Mouse (Mus musculus): ENCODE measurements at regions not wholly inside any gene's neighbourhood (a gene's known extent, or its start where the extent isn't known, plus 50 kb on each side); places are given as distances from the start of the nearest gene placed in this dataset.

- Histone ChIP-seq H3K36me3 (ENCODE audit: control insufficient read depth, insufficient read depth, low read length, poor library complexity, severe bottlenecking) (no peaks in the 10 kb centered on the region), H3K4me1 (ENCODE audit: control insufficient read depth, insufficient read depth, low read length) (no peaks in the 10 kb centered on the region), H3K9me3 (replicated peaks; ENCODE audit: control insufficient read depth, insufficient read depth, low read length, poor library complexity, severe bottlenecking) (no peaks in the 10 kb centered on the region), H3K27me3 (ENCODE audit: control insufficient read depth, insufficient read depth, low read length, poor library complexity, severe bottlenecking) (no peaks in the 10 kb centered on the region), H3K4me3 (ENCODE audit: low read depth, low read length) (no peak overlapping the region), H3K9ac (ENCODE audit: low read depth, poor library complexity, severe bottlenecking) (no peak overlapping the region), H3K27ac (ENCODE audit: insufficient read depth, low read length) (no peak overlapping the region)
- TF ChIP-seq POLR2A (IDR thresholded peaks at IDR 0.05; ENCODE audit: insufficient read depth, low read length) (no peak), EP300 (IDR thresholded peaks at IDR 0.05; ENCODE audit: insufficient read depth, low read depth, low read length) (no peak), CTCF (IDR thresholded peaks at IDR 0.05; ENCODE audit: low read depth, low read length) (no peak)
Measured at GRCm38 (mm10) chr4:142855635-142856034, 357.2 kb downstream of the Prdm2 start.

GRCm38 (mm10) chr4:142853924-142854323 is 358.9 kb downstream of the Prdm2 start:
- H3K27me3 ChIP-seq (ENCODE audit: control insufficient read depth, insufficient read depth, low read length, poor library complexity, severe bottlenecking), result no peaks in the 10 kb centered on the region
- no peaks in the 10 kb centered on the region for H3K4me1 ChIP-seq (ENCODE audit: control insufficient read depth, insufficient read depth, low read length)
- H3K9ac ChIP-seq (ENCODE audit: low read depth, poor library complexity, severe bottlenecking), result no peak overlapping the region
- H3K36me3 ChIP-seq (ENCODE audit: control insufficient read depth, insufficient read depth, low read length, poor library complexity, severe bottlenecking), result no peaks in the 10 kb centered on the region
- no peak overlapping the region for H3K27ac ChIP-seq (ENCODE audit: insufficient read depth, low read length)
- no peak for TF ChIP-seq EP300 (IDR thresholded peaks at IDR 0.05; ENCODE audit: insufficient read depth, low read depth, low read length)
- TF ChIP-seq CTCF (IDR thresholded peaks at IDR 0.05; ENCODE audit: low read depth, low read length), result no peak
- TF ChIP-seq POLR2A (IDR thresholded peaks at IDR 0.05; ENCODE audit: insufficient read depth, low read length), result no peak
- H3K4me3 ChIP-seq (ENCODE audit: low read depth, low read length), result no peak overlapping the region
- no peaks in the 10 kb centered on the region for H3K9me3 ChIP-seq (replicated peaks; ENCODE audit: control insufficient read depth, insufficient read depth, low read length, poor library complexity, severe bottlenecking)

- no peak for TF ChIP-seq EP300 (IDR thresholded peaks at IDR 0.05; ENCODE audit: insufficient read depth, low read depth, low read length)
- no peak for TF ChIP-seq CTCF (IDR thresholded peaks at IDR 0.05; ENCODE audit: low read depth, low read length)
- TF ChIP-seq POLR2A (IDR thresholded peaks at IDR 0.05; ENCODE audit: insufficient read depth, low read length), result no peak
- Histone ChIP-seq H3K9me3 (replicated peaks; ENCODE audit: control insufficient read depth, insufficient read depth, low read length, poor library complexity, severe bottlenecking) (no peaks in the 10 kb centered on the region), H3K4me3 (ENCODE audit: low read depth, low read length) (no peak overlapping the region), H3K4me1 (ENCODE audit: control insufficient read depth, insufficient read depth, low read length) (no peaks in the 10 kb centered on the region), H3K27ac (ENCODE audit: insufficient read depth, low read length) (no peak overlapping the region), H3K36me3 (ENCODE audit: control insufficient read depth, insufficient read depth, low read length, poor library complexity, severe bottlenecking) (no peaks in the 10 kb centered on the region), H3K27me3 (ENCODE audit: control insufficient read depth, insufficient read depth, low read length, poor library complexity, severe bottlenecking) (no peaks in the 10 kb centered on the region), H3K9ac (ENCODE audit: low read depth, poor library complexity, severe bottlenecking) (no peak overlapping the region)
Measured at GRCm38 (mm10) chr4:142845066-142845696, 367.6 kb downstream of the Prdm2 start.

- H3K4me1 ChIP-seq (ENCODE audit: control insufficient read depth, insufficient read depth, low read length), result no peaks in the 10 kb centered on the region
- TF ChIP-seq EP300 (IDR thresholded peaks at IDR 0.05; ENCODE audit: insufficient read depth, low read depth, low read length) (no peak), CTCF (IDR thresholded peaks at IDR 0.05; ENCODE audit: low read depth, low read length) (no peak), POLR2A (IDR thresholded peaks at IDR 0.05; ENCODE audit: insufficient read depth, low read length) (no peak)
- H3K27me3 ChIP-seq (ENCODE audit: control insufficient read depth, insufficient read depth, low read length, poor library complexity, severe bottlenecking), result no peaks in the 10 kb centered on the region
- H3K27ac ChIP-seq (ENCODE audit: insufficient read depth, low read length), result no peak overlapping the region
- H3K4me3 ChIP-seq (ENCODE audit: low read depth, low read length), result no peak overlapping the region
- H3K9ac ChIP-seq (ENCODE audit: low read depth, poor library complexity, severe bottlenecking), result no peak overlapping the region
- H3K9me3 ChIP-seq (replicated peaks; ENCODE audit: control insufficient read depth, insufficient read depth, low read length, poor library complexity, severe bottlenecking), result no peaks in the 10 kb centered on the region
- no peaks in the 10 kb centered on the region for H3K36me3 ChIP-seq (ENCODE audit: control insufficient read depth, insufficient read depth, low read length, poor library complexity, severe bottlenecking)
Measured at GRCm38 (mm10) chr4:142839540-142839939, 373.3 kb downstream of the Prdm2 start.

GRCm38 (mm10) chr4:142838363-142838964 is 374.3 kb downstream of the Prdm2 start:
- Histone ChIP-seq H3K9ac (ENCODE audit: low read depth, poor library complexity, severe bottlenecking) (no peak overlapping the region), H3K27ac (ENCODE audit: insufficient read depth, low read length) (no peak overlapping the region), H3K9me3 (replicated peaks; ENCODE audit: control insufficient read depth, insufficient read depth, low read length, poor library complexity, severe bottlenecking) (no peaks in the 10 kb centered on the region), H3K36me3 (ENCODE audit: control insufficient read depth, insufficient read depth, low read length, poor library complexity, severe bottlenecking) (no peaks in the 10 kb centered on the region), H3K4me1 (ENCODE audit: control insufficient read depth, insufficient read depth, low read length) (no peaks in the 10 kb centered on the region), H3K27me3 (ENCODE audit: control insufficient read depth, insufficient read depth, low read length, poor library complexity, severe bottlenecking) (no peaks in the 10 kb centered on the region), H3K4me3 (ENCODE audit: low read depth, low read length) (no peak overlapping the region)
- no peak for TF ChIP-seq CTCF (IDR thresholded peaks at IDR 0.05; ENCODE audit: low read depth, low read length)
- no peak for TF ChIP-seq EP300 (IDR thresholded peaks at IDR 0.05; ENCODE audit: insufficient read depth, low read depth, low read length)
- no peak for TF ChIP-seq POLR2A (IDR thresholded peaks at IDR 0.05; ENCODE audit: insufficient read depth, low read length)

GRCm38 (mm10) chr4:142837636-142838035 is 375.2 kb downstream of the Prdm2 start:
- H3K27ac ChIP-seq (ENCODE audit: insufficient read depth, low read length), result no peak overlapping the region
- TF ChIP-seq EP300 (IDR thresholded peaks at IDR 0.05; ENCODE audit: insufficient read depth, low read depth, low read length) (no peak), POLR2A (IDR thresholded peaks at IDR 0.05; ENCODE audit: insufficient read depth, low read length) (no peak), CTCF (IDR thresholded peaks at IDR 0.05; ENCODE audit: low read depth, low read length) (no peak)
- H3K4me1 ChIP-seq (ENCODE audit: control insufficient read depth, insufficient read depth, low read length), result no peaks in the 10 kb centered on the region
- no peak overlapping the region for H3K4me3 ChIP-seq (ENCODE audit: low read depth, low read length)
- H3K27me3 ChIP-seq (ENCODE audit: control insufficient read depth, insufficient read depth, low read length, poor library complexity, severe bottlenecking), result no peaks in the 10 kb centered on the region
- no peaks in the 10 kb centered on the region for H3K9me3 ChIP-seq (replicated peaks; ENCODE audit: control insufficient read depth, insufficient read depth, low read length, poor library complexity, severe bottlenecking)
- no peaks in the 10 kb centered on the region for H3K36me3 ChIP-seq (ENCODE audit: control insufficient read depth, insufficient read depth, low read length, poor library complexity, severe bottlenecking)
- H3K9ac ChIP-seq (ENCODE audit: low read depth, poor library complexity, severe bottlenecking), result no peak overlapping the region
